Mouse (Mus musculus) adrenal gland, postnatal 10 days (tissue): ENCODE measurements around the gene 0610010K14Rik. TPM values are rescaled to one million over a fixed set of nuclear protein-coding genes. Genes with fewer than 3 reads are reported as not detected.

ENCODE experiments used
- DNase-seq: peaks from one replicate; pipeline ENCODE4 v3.0.0; 2021; ENCODE audit warnings: mixed read lengths
- total RNA-seq, 2 experiments: library from RNA; stranded (reverse); gene quantifications; 2 replicates each; pipeline ENCODE4 v1.2.3; 2021

The 0610010K14Rik gene
- total RNA-seq, 2 experiments from 2014 or later, result 58.6 to 62.3 TPM

GRCm38 (mm10) chr11:70235254-70235900 lies 2.3 kb downstream of the 0610010K14Rik start:
- no peak for DNase-seq

- no peak for DNase-seq
Observed at GRCm38 (mm10) chr11:70234497-70234896, 3.2 kb downstream of the 0610010K14Rik start.

DNA sequence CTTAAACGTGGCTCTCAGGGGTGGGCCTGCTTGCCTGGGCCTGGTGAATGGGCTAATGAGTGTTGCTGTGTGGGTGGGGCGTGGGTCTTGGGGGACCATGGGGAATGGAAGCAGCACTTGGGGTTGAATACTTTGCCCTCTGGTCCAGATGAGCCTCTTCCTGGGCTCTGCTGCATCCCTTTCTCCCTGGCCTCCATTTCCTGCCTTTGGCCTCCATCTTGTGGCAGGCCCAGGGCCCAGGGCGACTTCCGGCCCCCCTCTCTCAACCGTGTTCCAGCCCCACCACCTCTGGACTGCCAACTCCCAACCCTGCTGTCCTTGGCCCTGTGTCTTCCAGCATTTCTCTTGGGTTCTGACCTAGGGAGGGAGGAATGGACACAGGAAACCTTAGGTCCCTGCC lies 3.7 kb downstream of the 0610010K14Rik start:
- no peak for DNase-seq

DNA sequence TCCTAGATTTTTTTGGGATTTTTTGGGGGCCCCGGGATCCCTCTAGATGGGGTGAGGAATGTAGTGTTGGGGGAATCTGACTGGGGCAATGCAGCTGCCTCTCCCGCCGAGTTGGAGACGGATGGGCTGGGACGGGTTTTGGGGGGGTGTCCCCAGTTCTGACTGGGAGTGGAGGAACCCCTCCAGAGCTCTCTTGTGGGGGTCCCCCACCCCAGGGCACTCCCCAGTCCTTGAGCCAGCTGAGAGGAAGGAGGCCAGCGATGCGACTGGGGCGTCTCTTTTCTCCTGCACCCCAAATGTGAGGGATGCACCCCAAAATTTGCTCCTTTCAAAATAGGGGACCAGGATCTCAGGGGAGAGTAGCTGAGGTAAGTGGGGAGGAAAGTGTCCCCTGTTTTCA lies 4.7 kb downstream of the 0610010K14Rik start:
- no peak for DNase-seq

DNA sequence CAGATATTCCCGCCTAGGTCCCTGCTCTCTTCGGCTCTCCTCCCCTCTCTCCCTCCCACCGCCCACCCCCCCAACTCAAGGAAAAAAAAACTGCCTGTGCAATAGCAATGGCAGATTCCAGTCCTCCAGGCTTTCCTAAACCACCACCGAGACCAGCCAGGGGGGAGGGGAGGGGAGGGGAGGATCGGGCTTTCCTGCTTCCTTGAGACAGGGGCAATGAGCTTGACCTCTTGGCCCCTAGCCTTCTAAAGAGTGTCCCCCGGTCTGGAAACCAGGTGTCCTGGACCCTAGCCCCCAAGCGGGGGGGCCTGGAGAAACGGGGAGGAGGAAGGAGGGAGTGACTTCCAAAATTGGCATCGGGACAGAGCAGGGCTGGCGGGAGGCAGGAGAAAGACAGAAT lies 5.2 kb downstream of the 0610010K14Rik start:
- peak; percentile 74 for DNase-seq

DNA sequence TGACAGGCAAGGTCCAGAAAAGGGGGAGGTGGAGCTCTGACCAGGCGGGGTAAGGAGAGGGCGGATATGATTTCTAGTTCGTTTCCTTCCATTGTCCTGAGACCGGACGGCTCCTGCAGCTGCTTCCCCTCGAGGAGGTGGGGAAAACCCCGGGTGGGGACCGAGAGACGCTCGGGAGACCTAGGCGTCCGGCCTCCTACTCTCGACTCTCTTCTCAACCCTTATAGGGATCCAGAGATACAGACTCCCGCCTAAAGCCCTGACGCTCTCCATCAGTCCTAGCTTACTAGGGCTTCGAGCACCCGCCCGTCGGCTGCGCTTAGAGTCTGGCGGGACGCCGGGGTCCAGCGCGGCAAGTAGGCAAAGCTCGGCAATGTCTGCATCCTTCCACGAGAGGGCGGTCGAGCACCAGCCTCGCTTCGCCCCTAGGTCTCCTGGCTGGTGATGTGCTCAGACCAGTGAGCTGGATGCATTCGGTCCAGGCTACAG lies 7.4 kb downstream of the 0610010K14Rik start:
- peak; percentile 91 for DNase-seq

- peak; percentile 47 for DNase-seq
Observed at GRCm38 (mm10) chr11:70229260-70230010, 8.3 kb downstream of the 0610010K14Rik start, which contains the start of gene Bcl6b. Bcl6b (minus strand) TSS chr11:70229798.

DNA sequence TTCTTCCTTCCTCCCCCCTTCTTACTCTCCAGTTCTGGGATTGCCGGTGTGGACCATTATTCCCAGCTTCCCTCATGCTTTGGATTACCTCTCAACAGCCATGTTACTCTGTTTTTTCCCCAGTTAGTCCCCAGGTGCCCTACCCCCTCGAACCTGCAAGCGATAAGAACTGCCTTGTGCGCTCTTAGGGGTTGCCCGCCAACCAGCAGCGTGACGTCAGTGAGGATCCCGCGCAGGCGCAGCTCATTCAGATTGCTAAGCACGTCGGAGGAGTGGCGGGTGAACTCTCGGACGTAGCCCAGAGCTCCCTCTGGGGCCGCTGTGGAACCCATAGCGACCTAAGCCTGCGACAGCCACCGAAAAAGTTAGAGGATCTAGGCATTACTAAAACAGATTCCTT lies 8.9 kb downstream of the 0610010K14Rik start:
- peak; percentile 89 for DNase-seq

DNA sequence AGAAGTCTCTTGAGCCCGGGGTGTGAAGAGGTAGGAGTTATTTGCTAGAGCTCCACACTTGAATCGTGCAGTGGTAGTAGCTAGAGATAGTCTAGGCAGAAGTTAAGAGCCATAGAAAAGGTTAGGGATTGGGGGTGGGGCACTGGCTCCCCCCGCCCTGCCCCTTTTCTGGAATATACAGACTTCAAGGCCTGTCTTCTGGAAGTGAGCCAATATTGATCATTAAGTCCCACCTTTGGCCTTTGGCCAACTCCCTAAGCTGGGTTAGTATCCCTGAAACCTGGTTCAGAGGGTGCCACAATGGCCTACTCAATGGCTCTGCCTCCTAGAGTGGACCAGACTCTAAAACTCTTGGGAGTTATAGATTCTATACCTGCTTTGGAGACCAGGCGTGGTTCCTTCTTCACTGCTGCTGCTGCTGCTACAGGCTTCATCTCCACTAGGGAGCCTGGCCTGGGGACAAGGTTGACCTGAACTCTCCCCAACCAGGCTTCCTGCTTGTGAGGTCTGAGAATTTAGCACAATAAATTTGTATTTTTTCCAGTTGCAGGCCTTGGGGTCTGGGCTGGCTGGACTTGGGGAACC lies 10.0 kb downstream of the 0610010K14Rik start:
- DNase-seq, result no peak

DNA sequence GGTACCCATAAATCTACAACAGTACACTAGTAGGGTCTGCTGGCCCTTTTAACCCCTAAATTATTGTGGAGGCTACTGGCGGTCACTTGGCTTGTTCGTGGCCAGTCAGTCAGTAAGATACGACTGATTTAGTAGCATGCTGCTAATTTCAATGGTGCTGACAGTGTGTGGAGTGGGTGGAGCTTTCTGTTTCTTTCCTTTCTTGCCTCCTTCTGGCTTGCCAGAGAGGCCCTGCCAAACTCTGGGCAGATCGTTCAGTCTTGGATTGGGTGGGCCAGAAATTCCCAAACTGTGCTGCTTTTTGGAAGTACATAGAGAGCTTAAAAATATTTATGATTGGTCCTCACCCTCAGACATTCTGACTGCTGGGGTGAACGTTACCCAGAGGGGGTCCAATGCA lies 10.6 kb downstream of the 0610010K14Rik start:
- DNase-seq, result no peak

DNA sequence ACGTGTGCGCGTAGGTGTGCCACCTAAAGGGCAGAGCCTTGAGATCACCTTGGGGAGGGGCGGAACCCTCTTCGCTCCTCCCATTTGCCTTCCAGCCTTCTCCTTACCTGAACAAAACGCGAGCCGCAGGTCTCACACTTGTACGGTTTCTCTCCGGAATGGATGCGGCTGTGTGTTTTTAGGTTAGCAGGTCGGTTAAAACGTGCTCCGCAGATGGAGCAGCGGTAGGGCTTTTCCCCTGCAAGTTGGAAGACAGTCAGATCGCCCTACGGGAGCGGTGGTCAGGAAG lies 11.2 kb downstream of the 0610010K14Rik start:
- no peak for DNase-seq

DNA sequence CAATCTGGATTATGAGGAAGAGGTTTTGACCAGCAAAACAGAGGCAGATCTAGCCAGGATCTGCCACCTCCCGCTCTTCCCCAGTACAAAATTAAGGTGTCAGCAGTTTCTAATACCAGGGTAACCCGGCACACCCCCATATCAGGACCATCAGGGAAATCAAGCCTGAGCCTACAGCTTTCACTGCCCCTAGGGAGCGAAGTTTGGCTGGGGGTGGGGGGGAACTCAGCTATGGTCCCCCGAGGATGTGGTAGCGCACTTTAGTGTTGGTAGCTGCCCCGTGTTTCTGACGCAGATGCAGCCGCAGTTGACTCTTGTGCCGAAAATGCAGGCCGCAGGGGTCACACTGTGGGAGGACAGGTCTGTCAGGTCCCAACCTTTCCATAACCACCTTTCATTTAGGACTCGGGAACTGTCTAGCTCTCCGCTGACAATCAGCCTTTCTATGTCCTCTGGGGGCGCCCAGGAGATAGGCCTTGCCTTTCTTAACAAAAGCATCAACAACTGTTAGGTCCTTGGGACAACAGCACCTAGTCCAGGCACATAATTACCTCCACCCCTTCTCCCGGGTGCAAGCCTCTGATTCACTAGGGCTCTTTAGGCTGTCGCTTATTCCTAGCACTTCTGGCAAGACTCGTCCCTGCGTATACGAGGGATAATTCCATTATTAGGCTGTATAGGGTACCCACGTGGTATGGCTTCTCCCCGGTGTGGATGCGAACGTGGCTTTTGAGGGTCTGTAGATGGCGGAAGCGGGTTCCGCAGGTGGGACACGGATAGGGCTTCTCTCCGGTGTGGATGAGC lies 11.7 kb downstream of the 0610010K14Rik start:
- DNase-seq, result no peak

DNA sequence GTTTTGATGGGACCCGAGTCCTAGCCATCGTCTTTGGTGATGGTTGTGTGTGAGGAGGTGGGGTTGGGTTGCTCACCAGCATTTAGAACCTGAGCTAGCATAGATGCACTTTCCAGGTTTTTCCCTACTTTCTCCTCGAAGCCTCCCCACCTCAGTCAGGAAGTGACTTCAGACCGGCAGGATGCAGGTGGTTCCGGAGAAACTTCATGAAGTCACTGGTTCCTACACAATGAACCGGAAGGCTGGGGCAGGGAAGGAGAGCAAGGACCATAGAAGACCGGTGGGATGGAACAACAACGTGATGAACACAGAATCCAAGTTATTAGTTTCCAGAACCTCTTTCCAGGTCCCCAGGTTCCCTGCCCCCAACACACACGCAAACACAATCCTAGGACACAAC lies 14.0 kb downstream of the 0610010K14Rik start:
- peak; percentile 33 for DNase-seq

- DNase-seq, result peak; percentile 29
Observed at GRCm38 (mm10) chr11:70221603-70222500, 15.9 kb downstream of the 0610010K14Rik start.

- DNase-seq, result peak; percentile 93
Observed at GRCm38 (mm10) chr11:70220731-70221602, 16.7 kb downstream of the 0610010K14Rik start, which contains the start of gene Slc16a13. Slc16a13 (minus strand) TSS chr11:70221064.

DNA sequence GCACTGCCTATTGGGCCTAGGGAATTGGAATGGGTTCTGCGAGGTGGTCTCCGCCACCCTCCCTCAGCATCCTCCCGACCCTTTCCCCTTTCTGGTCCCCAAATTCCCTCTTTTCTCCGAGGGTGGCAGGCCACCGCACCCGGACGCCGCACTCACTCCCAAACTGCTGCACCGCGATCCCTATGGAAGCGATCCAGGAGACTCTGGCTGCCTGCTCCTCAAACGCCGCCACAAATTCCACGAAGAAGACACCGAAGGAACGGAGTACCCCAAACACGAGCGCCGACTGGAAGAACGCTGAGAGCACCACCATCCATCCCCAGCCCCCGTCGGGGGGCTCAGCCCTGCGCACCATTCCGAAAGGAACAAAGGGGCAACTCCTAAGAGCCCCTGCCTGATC lies 17.4 kb downstream of the 0610010K14Rik start:
- DNase-seq, result peak; percentile 41

GRCm38 (mm10) chr11:70219873-70220272 lies 17.8 kb downstream of the 0610010K14Rik start:
- no peak for DNase-seq

GRCm38 (mm10) chr11:70218741-70219470 lies 18.8 kb downstream of the 0610010K14Rik start:
- DNase-seq, result peak; percentile 40

- no peak for DNase-seq
Observed at GRCm38 (mm10) chr11:70218039-70218438, 19.7 kb downstream of the 0610010K14Rik start.

DNA sequence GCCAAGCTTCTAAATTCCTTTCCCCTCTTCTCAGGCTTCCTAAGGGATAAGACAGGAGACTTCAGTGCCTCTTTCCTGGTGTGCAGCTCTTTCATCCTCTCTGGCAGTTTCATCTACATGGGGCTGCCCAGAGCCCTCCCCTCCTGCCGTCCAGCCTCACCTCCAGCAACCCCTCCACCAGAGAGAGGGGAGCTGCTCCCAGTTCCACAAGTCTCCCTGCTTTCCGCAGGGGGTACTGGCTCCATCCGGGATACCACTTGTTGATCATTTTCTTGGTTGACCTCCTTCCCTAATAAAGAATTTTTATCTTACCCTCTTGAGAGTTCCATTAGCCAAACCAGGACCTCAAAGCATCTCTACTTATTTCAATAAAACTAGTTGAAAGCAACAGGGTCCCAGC lies 21.6 kb downstream of the 0610010K14Rik start:
- no peak for DNase-seq
